31 mouse cellular contexts compared by ENCODE assay signal in the genomic region with DNA sequence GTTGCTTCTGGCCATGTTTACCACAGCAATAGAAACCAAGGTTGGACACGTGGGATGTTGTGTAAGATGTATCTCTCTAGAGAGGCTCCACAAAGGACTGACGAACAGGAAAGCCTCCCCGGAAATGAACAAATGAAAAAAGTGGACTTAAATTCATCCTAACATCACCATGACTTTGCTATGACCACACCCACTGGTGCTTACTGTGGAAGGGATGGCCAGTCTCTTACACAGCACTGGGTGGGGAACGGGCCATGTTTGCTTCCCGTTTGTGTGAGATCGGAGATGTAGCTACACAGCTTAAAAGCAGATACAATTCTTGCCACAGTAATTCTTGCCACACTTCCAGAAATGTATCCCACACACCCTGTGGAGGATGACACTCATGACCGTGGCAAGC. TPM values are rescaled to one million over a fixed set of nuclear protein-coding genes. Genes with fewer than 3 reads are reported as not detected.
DNase-seq lines count a peak whose midpoint lies in the region; ATAC-seq and TF ChIP-seq lines count a peak whose summit lies in the region.
"Had no signal": no experiment of that assay in that cellular context is flagged by ENCODE, and none has a peak within 500 bp of the region (broad histone marks: within the 10 kb centered on the region; RNA-seq: fewer than 3 reads in every experiment).

No protein-coding gene starts in this region.

- no peak for TF ChIP-seq CTCF in lung, adult 2 months (IDR thresholded peaks at IDR 0.05; ENCODE audit: insufficient read depth, low read length)

- H3K36me3 ChIP-seq in heart, embryonic 10.5 days, result no peaks in the 10 kb centered on the region
- H3K36me3 ChIP-seq: embryonic facial prominence, embryonic 13.5 days; embryonic facial prominence, embryonic 15.5 days; forebrain, embryonic 10.5 days; forebrain, embryonic 12.5 days had no signal

- peak; percentile 28 for DNase-seq in 416B (ENCODE audit: low read depth)
- no peak for DNase-seq in lung, adult 2 months
- no peak for DNase-seq in heart, embryonic 10.5 days (ENCODE audit: low spot score)
- no peak for DNase-seq in ovary, adult 18-20 months (ENCODE audit: low spot score)
- DNase-seq: adrenal gland, adult 2 months; adrenal gland, postnatal 10 days; adrenal gland, postnatal 25 days; cerebellum, adult 11 months; cerebellum, adult 18-20 months; cerebellum, adult 8-10 months; cerebellum, adult 9-11 months; cerebellum, postnatal 14 days; cerebellum, postnatal 36 days; embryo, embryonic 11 days had no signal

- H3K27me3 ChIP-seq in heart, embryonic 10.5 days (ENCODE audit: insufficient read depth, poor library complexity, severe bottlenecking), result peaks cover 8% of the 10 kb centered on the region; the same call in 1 of the 2 replicates
- H3K27me3 ChIP-seq: embryonic facial prominence, embryonic 13.5 days; embryonic facial prominence, embryonic 15.5 days; forebrain, embryonic 12.5 days had no signal

- TF ChIP-seq POLR2A in lung, adult 2 months (IDR thresholded peaks at IDR 0.05; ENCODE audit: borderline replicate concordance, extremely low read depth, low read depth, low read length), result no peak

- no peaks in the 10 kb centered on the region for H3K4me1 ChIP-seq in lung, adult 2 months (ENCODE audit: control insufficient read depth, insufficient read depth, low read length)
- H3K4me1 ChIP-seq in heart, embryonic 10.5 days, result 0 out of 2 replicates have a peak, but pooled peaks cover 6% of the 10 kb centered on the region
- H3K4me1 ChIP-seq: embryonic facial prominence, embryonic 15.5 days; forebrain, embryonic 12.5 days had no signal

- no peaks in the 10 kb centered on the region for H3K9me3 ChIP-seq in heart, embryonic 10.5 days
- H3K9me3 ChIP-seq: embryonic facial prominence, embryonic 13.5 days; embryonic facial prominence, embryonic 15.5 days; forebrain, embryonic 10.5 days; forebrain, embryonic 12.5 days had no signal

- no peak overlapping the region for H3K27ac ChIP-seq in heart, embryonic 10.5 days
- H3K27ac ChIP-seq: embryonic facial prominence, embryonic 13.5 days; embryonic facial prominence, embryonic 15.5 days; forebrain, embryonic 10.5 days; forebrain, embryonic 12.5 days had no signal

- peak; percentile 85 for ATAC-seq in granulocyte monocyte progenitor cell, adult 5-6 weeks (replicated peaks; ENCODE audit: poor library complexity, severe bottlenecking)
- ATAC-seq in megakaryocyte progenitor cell, adult 5-6 weeks (replicated peaks; ENCODE audit: poor library complexity), result peak; percentile 57
- 0 out of 2 replicates have a peak, but pooled peaks have one; percentile 15 for ATAC-seq in neutrophil, adult 5-6 weeks (ENCODE audit: extremely low read depth, insufficient number of reproducible peaks, low FRiP score, poor library complexity, severe bottlenecking)
- ATAC-seq: forebrain, embryonic 14.5 days; forebrain, embryonic 16.5 days had no signal

- 72% methylated on average over 7 of the region's 7 CpGs for WGBS in lung, adult 2 months
- WGBS in heart, embryonic 10.5 days, result 82% methylated on average over 7 of the region's 7 CpGs

- H3K4me3 ChIP-seq in lung, adult 2 months (replicated peaks; ENCODE audit: extremely low read depth, low read depth, low read length), result no peak overlapping the region
- H3K4me3 ChIP-seq in heart, embryonic 10.5 days, result no peak overlapping the region
- H3K4me3 ChIP-seq: embryonic facial prominence, embryonic 13.5 days; embryonic facial prominence, embryonic 15.5 days; erythroblast, embryonic 14.5 days; forebrain, embryonic 10.5 days; forebrain, embryonic 12.5 days had no signal

RNA-seq across cellular contexts. Expression of a gene that starts 2.5 kb away (rescaled TPM):
- total RNA-seq in granulocyte monocyte progenitor cell, adult 5-6 weeks (2014; fragmentation: Nextera tagmentation), result 13.1 and 18.0 TPM in 2 replicates
- total RNA-seq in granulocyte monocyte progenitor cell, adult 5-6 weeks (2017), result 2.6 and 3.7 TPM in 2 replicates
- 5.6 and 7.6 TPM in 2 replicates for total RNA-seq in megakaryocyte progenitor cell, adult 5-6 weeks (2015)
- total RNA-seq in megakaryocyte progenitor cell, adult 5-6 weeks (2017), result 2.4 and 2.9 TPM in 2 replicates
- 0.23 and 0.49 TPM in 2 replicates for total RNA-seq in neutrophil, adult 5-6 weeks (2017)
- 0.05 and 0.11 TPM in 2 replicates for polyA plus RNA-seq in lung, adult 2 months (2012; rRNA removed)
- polyA plus RNA-seq in heart, embryonic 10.5 days (2016; fragmentation: Nextera tagmentation; extraction: Ambion mirVana), result not detected in 2 replicates
- total RNA-seq: adrenal gland, adult 2 months; adrenal gland, postnatal 25 days had no signal
- polyA plus RNA-seq: adrenal gland, adult 2 months; brain, embryonic 14.5 days; C2C12; embryonic facial prominence, embryonic 11.5 days; embryonic facial prominence, embryonic 13.5 days; erythroblast, embryonic 14.5 days; forebrain, embryonic 10.5 days; forebrain, embryonic 12.5 days; forebrain, embryonic 14.5 days; forebrain, embryonic 16.5 days had no signal

RNA-seq across cellular contexts. Expression of a gene that starts 11.4 kb away (rescaled TPM):
- total RNA-seq in granulocyte monocyte progenitor cell, adult 5-6 weeks (2014; fragmentation: Nextera tagmentation), result 36.4 and 50.2 TPM in 2 replicates
- 35.5 and 39.5 TPM in 2 replicates for total RNA-seq in granulocyte monocyte progenitor cell, adult 5-6 weeks (2017)
- 29.7 and 33.6 TPM in 2 replicates for total RNA-seq in megakaryocyte progenitor cell, adult 5-6 weeks (2015)
- total RNA-seq in megakaryocyte progenitor cell, adult 5-6 weeks (2017), result 36.7 and 41.7 TPM in 2 replicates
- total RNA-seq in neutrophil, adult 5-6 weeks (2017), result 4.3 and 4.8 TPM in 2 replicates
- polyA plus RNA-seq in lung, adult 2 months (2012; rRNA removed), result 0.63 and 1.1 TPM in 2 replicates
- polyA plus RNA-seq in heart, embryonic 10.5 days (2016; fragmentation: Nextera tagmentation; extraction: Ambion mirVana), result 0.75 and 3.0 TPM in 2 replicates
- total RNA-seq: adrenal gland, postnatal 25 days had no signal
- polyA plus RNA-seq: C2C12; forebrain, embryonic 14.5 days; forebrain, embryonic 16.5 days had no signal

RNA-seq across cellular contexts. Expression of a gene that starts 31.2 kb away (rescaled TPM):
- total RNA-seq in granulocyte monocyte progenitor cell, adult 5-6 weeks (2014; fragmentation: Nextera tagmentation), result not detected in 2 replicates
- total RNA-seq in granulocyte monocyte progenitor cell, adult 5-6 weeks (2017), result not detected in 2 replicates
- not detected in 2 replicates for total RNA-seq in megakaryocyte progenitor cell, adult 5-6 weeks (2015)
- total RNA-seq in megakaryocyte progenitor cell, adult 5-6 weeks (2017), result not detected in 2 replicates
- not detected in 2 replicates for total RNA-seq in neutrophil, adult 5-6 weeks (2017)
- not detected in 2 replicates for polyA plus RNA-seq in lung, adult 2 months (2012; rRNA removed)
- polyA plus RNA-seq in heart, embryonic 10.5 days (2016; fragmentation: Nextera tagmentation; extraction: Ambion mirVana), result 0.33 TPM in 1 of 2 replicates, not detected in the other
- total RNA-seq: adrenal gland, adult 2 months; adrenal gland, postnatal 10 days; adrenal gland, postnatal 25 days; adrenal gland, postnatal 4 days; common myeloid progenitor, adult 5-6 weeks; ES-E14; MEL had no signal
- polyA plus RNA-seq: brain, embryonic 14.5 days; C2C12; embryonic facial prominence, embryonic 11.5 days; embryonic facial prominence, embryonic 13.5 days; embryonic facial prominence, embryonic 15.5 days; erythroblast, embryonic 14.5 days; forebrain, embryonic 10.5 days; forebrain, embryonic 12.5 days; forebrain, embryonic 14.5 days; forebrain, embryonic 16.5 days had no signal

RNA-seq across cellular contexts. Expression of a gene that starts 52.2 kb away (rescaled TPM):
- not detected in 2 replicates for total RNA-seq in granulocyte monocyte progenitor cell, adult 5-6 weeks (2014; fragmentation: Nextera tagmentation)
- not detected in 2 replicates for total RNA-seq in granulocyte monocyte progenitor cell, adult 5-6 weeks (2017)
- total RNA-seq in megakaryocyte progenitor cell, adult 5-6 weeks (2015), result not detected in 2 replicates
- total RNA-seq in megakaryocyte progenitor cell, adult 5-6 weeks (2017), result not detected in 2 replicates
- total RNA-seq in neutrophil, adult 5-6 weeks (2017), result not detected in 2 replicates
- polyA plus RNA-seq in lung, adult 2 months (2012; rRNA removed), result 4.5 and 25.4 TPM in 2 replicates
- not detected in 2 replicates for polyA plus RNA-seq in heart, embryonic 10.5 days (2016; fragmentation: Nextera tagmentation; extraction: Ambion mirVana)
- total RNA-seq: adrenal gland, adult 2 months; adrenal gland, postnatal 25 days; common myeloid progenitor, adult 5-6 weeks; ES-E14; MEL had no signal
- polyA plus RNA-seq: adrenal gland, adult 2 months; brain, embryonic 14.5 days; C2C12; embryonic facial prominence, embryonic 11.5 days; embryonic facial prominence, embryonic 13.5 days; erythroblast, embryonic 14.5 days; forebrain, embryonic 10.5 days; forebrain, embryonic 12.5 days; forebrain, embryonic 14.5 days; forebrain, embryonic 16.5 days had no signal

Comparison
In these comparisons a context has a peak if more than half of its experiments do, and no peak if none do; other contexts are left out.
1. ATAC-seq: peak in every context shown above with its lines; median percentile 85 in granulocyte monocyte progenitor cell, adult 5-6 weeks; 57 in megakaryocyte progenitor cell, adult 5-6 weeks; 15 in neutrophil, adult 5-6 weeks.